Mouse (Mus musculus) hindbrain, embryonic 16.5 days (tissue): ENCODE results near the gene Bub1b. TPM values are rescaled to one million over a fixed set of nuclear protein-coding genes. Genes with fewer than 3 reads are reported as not detected.

Source experiments
- ATAC-seq: fragments of 200-750 bp; cut with Nextera tagmentation; 2 replicates; pipeline ENCODE4 v1.8.0; 2017; ENCODE audit warnings: moderate TSS enrichment, moderate library complexity
- H3K27ac ChIP-seq: fragments of 300-500 bp; sonication (generic); 2 replicates; pipeline ENCODE4 v1.5.1; 2014; ENCODE audit warnings: low read depth, mild to moderate bottlenecking, control low read depth, low read length, moderate library complexity
- H3K27me3 ChIP-seq: fragments of 300-500 bp; sonication (generic); replicated peaks from 2 replicates; pipeline ENCODE4 v1.6.1; 2014; ENCODE audit warnings: low read length; ENCODE audit not compliant: control insufficient read depth, insufficient read depth
- H3K36me3 ChIP-seq: fragments of 300-500 bp; sonication (generic); 2 replicates; pipeline ENCODE4 v1.6.1; 2014; ENCODE audit warnings: mild to moderate bottlenecking, low read length, moderate library complexity, mixed read lengths; ENCODE audit not compliant: control insufficient read depth, insufficient read depth
- H3K4me1 ChIP-seq: fragments of 300-500 bp; sonication (generic); 2 replicates; pipeline ENCODE4 v1.6.1; 2014; ENCODE audit warnings: low read depth, low read length; ENCODE audit not compliant: control insufficient read depth, insufficient read depth
- H3K4me2 ChIP-seq: fragments of 300-500 bp; sonication (generic); 2 replicates; pipeline ENCODE4 v1.6.1; 2014; ENCODE audit warnings: mild to moderate bottlenecking, low read length, control low read depth, moderate library complexity
- H3K4me3 ChIP-seq: fragments of 300-500 bp; sonication (generic); 2 replicates; pipeline ENCODE4 v1.5.1; 2014; ENCODE audit warnings: mild to moderate bottlenecking, low read length, control low read depth, moderate library complexity
- H3K9ac ChIP-seq: fragments of 300-500 bp; sonication (generic); 2 replicates; pipeline ENCODE4 v1.6.1; 2014; ENCODE audit warnings: low read depth, mild to moderate bottlenecking, control low read depth, low read length, moderate library complexity
- H3K9me3 ChIP-seq: fragments of 300-500 bp; sonication (generic); 2 replicates; pipeline ENCODE4 v1.6.1; 2014; ENCODE audit warnings: mild to moderate bottlenecking, low read length, moderate library complexity; ENCODE audit not compliant: control insufficient read depth
- WGBS: fragments of 180-500 bp; shearing (Covaris S2); extraction: QIAGEN DNeasy Blood & Tissue Kit; methylation state at CpG from one replicate; pipeline ENCODE4 v1.1.7; 2014; 5-methylcytosine and 5-hydroxymethylcytosine counted together
- polyA plus RNA-seq: library from polyadenylated mRNA; unstranded; fragments of >200 nt; fragmentation: Nextera tagmentation; extraction: Ambion mirVana; gene quantifications from 2 replicates; pipeline ENCODE4 v1.2.1, GENCODE M21; 2015

Bub1b gene
- polyA plus RNA-seq, 1 experiment from 2014 or later, result 13.8 TPM

GRCm38 (mm10) chr2:118659493-118659892 lies 61.5 kb downstream of the Bub1b start:
- H3K9me3 ChIP-seq, result no peaks in the 10 kb centered on the region
- ATAC-seq, result 0 out of 2 replicates have a peak, but pooled peaks have one; percentile 0
- peaks cover 18% of the 10 kb centered on the region for H3K4me1 ChIP-seq
- peak overlapping the region; percentile 69 for H3K4me2 ChIP-seq
- H3K9ac ChIP-seq, result peak overlapping the region; percentile 64; the same call in 1 of the 2 replicates
- H3K4me3 ChIP-seq, result no peak overlapping the region; the same call in none of the 2 replicates
- 86% methylated on average over 12 of the region's 12 CpGs for WGBS
- H3K27ac ChIP-seq, result no peak overlapping the region; the same call in 1 of the 2 replicates
- H3K36me3 ChIP-seq, result no peaks in the 10 kb centered on the region
- no peaks in the 10 kb centered on the region for H3K27me3 ChIP-seq

DNA sequence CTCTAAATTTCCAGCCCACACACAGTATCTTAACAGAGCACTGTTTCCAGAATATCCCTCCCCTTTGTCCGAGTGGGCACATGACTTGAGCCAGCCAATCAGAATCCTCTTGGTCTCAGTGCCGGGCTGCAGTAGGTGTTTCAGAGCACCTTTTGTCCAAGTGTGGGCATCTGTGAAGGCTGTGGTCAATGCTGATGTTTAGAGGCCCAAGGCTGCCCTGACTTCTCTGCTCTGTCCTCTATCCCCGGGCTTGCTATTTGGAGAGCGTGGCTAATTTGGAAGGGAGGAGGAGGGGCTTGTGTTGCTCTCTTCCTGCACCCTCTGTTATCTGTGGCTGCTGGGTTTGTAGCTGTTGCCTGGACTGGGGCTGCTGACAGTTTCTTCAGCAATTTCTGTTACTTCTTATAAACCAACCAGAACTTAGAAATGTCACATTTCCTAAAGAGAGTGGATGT lies 62.0 kb downstream of the Bub1b start:
- no peaks in the 10 kb centered on the region for H3K36me3 ChIP-seq
- H3K4me2 ChIP-seq, result peak overlapping the region; percentile 69
- H3K4me3 ChIP-seq, result peak overlapping the region; percentile 41
- 0% methylated on average over 4 of the region's 4 CpGs for WGBS
- no peaks in the 10 kb centered on the region for H3K9me3 ChIP-seq
- ATAC-seq, result peak; percentile 77
- H3K27ac ChIP-seq, result peak overlapping the region; percentile 59
- H3K9ac ChIP-seq, result peak overlapping the region; percentile 64
- peaks cover 22% of the 10 kb centered on the region for H3K4me1 ChIP-seq
- H3K27me3 ChIP-seq, result no peaks in the 10 kb centered on the region

- WGBS, result 84% methylated on average over 9 of the region's 9 CpGs
- no peaks in the 10 kb centered on the region for H3K9me3 ChIP-seq
- no peak overlapping the region for H3K4me3 ChIP-seq
- H3K4me1 ChIP-seq, result peaks cover 26% of the 10 kb centered on the region
- H3K27ac ChIP-seq, result no peak overlapping the region
- H3K27me3 ChIP-seq, result no peaks in the 10 kb centered on the region
- no peak overlapping the region for H3K4me2 ChIP-seq
- no peak overlapping the region for H3K9ac ChIP-seq
- no peak for ATAC-seq
- H3K36me3 ChIP-seq, result no peaks in the 10 kb centered on the region
These were observed 63.9 kb downstream of the Bub1b start for GRCm38 (mm10) chr2:118661891-118662290.

DNA sequence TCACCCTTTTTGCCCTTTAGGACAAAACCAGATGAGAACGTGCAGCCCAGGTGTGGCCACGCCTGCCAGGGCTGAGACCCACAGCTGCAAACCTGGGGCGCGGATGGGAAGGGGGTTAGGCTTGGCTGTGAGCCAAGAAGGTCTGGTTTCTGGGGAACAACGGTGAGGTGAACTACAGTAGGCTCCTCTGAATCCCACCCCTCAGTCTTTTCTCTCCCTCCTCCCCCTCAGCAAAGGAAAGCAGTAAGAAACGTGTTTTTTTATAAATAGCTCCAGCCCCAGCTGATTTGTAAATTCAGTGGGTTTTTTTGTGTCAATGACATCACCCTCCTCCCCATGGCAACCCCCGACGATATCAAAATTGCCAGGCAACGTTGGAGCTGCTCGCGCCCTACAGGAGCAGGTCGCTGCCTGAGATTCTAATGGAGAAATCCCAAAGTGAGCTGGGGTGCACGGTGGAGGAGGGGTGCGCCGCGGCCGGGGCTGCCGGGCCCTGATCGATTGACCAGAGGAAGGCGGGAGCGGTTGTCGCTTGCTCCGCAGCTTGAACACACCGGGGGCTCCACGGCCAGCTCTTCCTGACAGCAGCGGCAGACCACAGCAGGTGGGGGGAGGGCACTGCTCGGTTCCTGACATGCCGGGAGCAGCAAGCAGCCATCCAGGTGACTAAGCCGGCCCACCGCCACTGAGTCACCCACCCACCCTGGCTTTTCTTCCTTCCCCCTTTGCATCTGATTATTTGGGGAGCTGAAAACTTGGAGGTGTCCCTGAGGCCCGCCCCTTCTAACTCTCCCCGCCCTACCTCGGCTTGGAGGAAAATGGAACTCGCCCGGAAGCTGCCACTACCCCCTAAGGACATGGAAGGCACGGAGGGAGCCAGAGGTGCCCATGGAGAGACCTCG lies 65.1 kb downstream of the Bub1b start, which contains the start of gene Pak6:
Gene Pak6, plus strand, starts transcription at position 402 of the 902 bp plus-strand sequence.
- Histone ChIP-seq H3K4me3 (peak within 1 kb of the TSS; percentile 58), H3K9ac (peak within 1 kb of the TSS; percentile 83), H3K9me3 (no peaks in the 10 kb centered on the region), H3K27me3 (no peaks in the 10 kb centered on the region), H3K4me1 (peaks cover 31% of the 10 kb centered on the region), H3K4me2 (peak within 1 kb of the TSS; percentile 77), H3K36me3 (no peaks in the 10 kb centered on the region), H3K27ac (peak within 1 kb of the TSS; percentile 80)
- ATAC-seq, result peak; percentile 41
- 2% methylated on average over 35 of the region's 37 CpGs for WGBS

DNA sequence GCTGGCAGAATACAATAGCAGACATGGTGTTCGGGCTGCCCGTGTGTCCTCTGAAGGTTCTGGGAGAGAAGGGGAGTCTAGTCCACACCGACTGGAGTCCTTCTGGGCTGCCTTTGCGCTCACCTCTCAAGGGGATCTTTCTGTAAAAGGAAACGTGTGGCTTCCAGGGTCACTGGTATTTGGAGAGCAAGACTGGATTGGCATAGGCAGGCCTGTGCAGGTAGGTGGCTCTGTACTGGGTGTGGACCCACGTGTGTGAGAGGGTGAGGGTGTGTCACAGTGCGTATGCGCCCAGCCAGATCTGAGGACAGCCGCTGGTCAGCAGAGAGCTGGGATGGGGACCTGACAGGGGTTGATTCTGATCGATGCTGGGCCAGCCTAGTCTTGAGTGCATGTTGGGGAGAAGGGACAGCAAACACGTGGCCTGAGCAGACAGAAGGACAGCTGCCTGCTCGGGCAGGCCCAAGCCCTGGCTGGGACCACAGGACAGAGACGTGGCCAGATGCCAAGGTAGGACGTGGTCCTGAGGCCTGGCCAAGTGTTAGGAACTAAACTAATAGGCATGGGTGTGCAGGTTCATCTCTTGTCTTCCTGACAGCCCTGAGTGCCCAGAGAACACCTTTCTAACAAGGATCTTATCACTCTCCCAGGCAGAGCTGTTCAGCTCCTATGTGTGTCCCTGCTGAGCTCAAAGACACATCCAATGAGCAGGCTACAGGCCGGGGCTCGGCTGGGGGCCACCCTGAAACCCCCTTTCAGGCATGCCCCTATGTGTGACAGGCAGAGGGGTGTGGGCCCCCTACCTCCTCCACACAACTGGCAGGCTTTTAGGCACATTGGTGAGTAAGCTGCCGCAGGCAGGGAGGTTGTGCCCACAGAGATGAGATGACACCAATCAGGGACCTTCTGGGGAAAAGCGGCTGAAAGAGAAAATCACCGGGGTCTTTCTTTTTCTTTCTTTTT lies 66.1 kb downstream of the Bub1b start:
- ATAC-seq, result peak; percentile 57
- Histone ChIP-seq H3K9ac (peak overlapping the region; percentile 83), H3K4me3 (peak overlapping the region; percentile 58), H3K4me1 (peaks cover 31% of the 10 kb centered on the region), H3K27ac (peak overlapping the region; percentile 80), H3K27me3 (no peaks in the 10 kb centered on the region), H3K4me2 (peak overlapping the region; percentile 77), H3K36me3 (no peaks in the 10 kb centered on the region), H3K9me3 (no peaks in the 10 kb centered on the region)
- WGBS, result 41% methylated on average over 19 of the region's 19 CpGs

GRCm38 (mm10) chr2:118664975-118665516 lies 67.0 kb downstream of the Bub1b start:
- 83% methylated on average over 3 of the region's 3 CpGs for WGBS

GRCm38 (mm10) chr2:118665616-118666015 lies 67.6 kb downstream of the Bub1b start:
- no peaks in the 10 kb centered on the region for H3K9me3 ChIP-seq
- 88% methylated on average over 4 of the region's 4 CpGs for WGBS
- no peak for ATAC-seq
- no peak overlapping the region for H3K4me3 ChIP-seq
- peaks cover 27% of the 10 kb centered on the region for H3K4me1 ChIP-seq
- H3K27me3 ChIP-seq, result no peaks in the 10 kb centered on the region
- no peak overlapping the region for H3K9ac ChIP-seq
- H3K4me2 ChIP-seq, result peak overlapping the region; percentile 77
- no peaks in the 10 kb centered on the region for H3K36me3 ChIP-seq
- no peak overlapping the region for H3K27ac ChIP-seq

More at GRCm38 (mm10) chr2:118664975-118665516, 67.0 kb downstream of the Bub1b start:
- ATAC-seq, result no peak
- no peak overlapping the region for H3K27ac ChIP-seq
- H3K36me3 ChIP-seq, result no peaks in the 10 kb centered on the region
- H3K27me3 ChIP-seq, result no peaks in the 10 kb centered on the region
- no peaks in the 10 kb centered on the region for H3K9me3 ChIP-seq
- H3K9ac ChIP-seq, result no peak overlapping the region; the same call in 1 of the 2 replicates
- peaks cover 27% of the 10 kb centered on the region for H3K4me1 ChIP-seq
- no peak overlapping the region for H3K4me3 ChIP-seq
- peak overlapping the region; percentile 77 for H3K4me2 ChIP-seq

DNA sequence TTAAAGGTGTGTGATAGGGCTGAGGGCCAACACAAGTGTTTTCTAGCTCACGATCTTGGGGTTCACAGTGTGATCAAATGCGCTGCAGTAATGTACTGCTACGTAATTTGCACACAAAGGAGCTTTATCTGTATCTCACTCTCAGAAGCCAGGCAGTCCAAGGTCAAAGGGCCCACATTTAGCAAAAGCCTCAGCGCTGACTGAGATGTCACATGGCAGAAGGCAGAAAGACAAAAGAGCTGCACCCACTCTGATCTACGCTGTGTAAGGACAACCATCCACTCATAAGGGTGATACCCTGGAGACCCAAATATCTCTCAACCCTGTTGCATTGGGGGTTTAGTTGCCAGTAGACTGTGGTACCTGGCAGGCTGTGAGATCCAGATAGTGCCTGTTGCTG lies 69.2 kb downstream of the Bub1b start:
- 71% methylated on average over 5 of the region's 5 CpGs for WGBS
- no peaks in the 10 kb centered on the region for H3K9me3 ChIP-seq
- no peaks in the 10 kb centered on the region for H3K27me3 ChIP-seq
- no peak overlapping the region for H3K27ac ChIP-seq
- no peaks in the 10 kb centered on the region for H3K36me3 ChIP-seq
- H3K4me2 ChIP-seq, result no peak overlapping the region; the same call in 1 of the 2 replicates
- H3K4me3 ChIP-seq, result no peak overlapping the region
- no peak for ATAC-seq
- H3K4me1 ChIP-seq, result peaks cover 27% of the 10 kb centered on the region
- no peak overlapping the region for H3K9ac ChIP-seq
